Mouse (Mus musculus) kidney, adult 8-10 months (tissue): ENCODE results near the gene Kcnb1.

Source experiments
- DNase-seq, 2 experiments: peaks; one replicate each; pipeline ENCODE4 v3.0.0; 2022

The Kcnb1 gene

GRCm38 (mm10) chr2:167123936-167124335, 66.0 kb downstream of the Kcnb1 start:
- DNase-seq = no peak

DNA sequence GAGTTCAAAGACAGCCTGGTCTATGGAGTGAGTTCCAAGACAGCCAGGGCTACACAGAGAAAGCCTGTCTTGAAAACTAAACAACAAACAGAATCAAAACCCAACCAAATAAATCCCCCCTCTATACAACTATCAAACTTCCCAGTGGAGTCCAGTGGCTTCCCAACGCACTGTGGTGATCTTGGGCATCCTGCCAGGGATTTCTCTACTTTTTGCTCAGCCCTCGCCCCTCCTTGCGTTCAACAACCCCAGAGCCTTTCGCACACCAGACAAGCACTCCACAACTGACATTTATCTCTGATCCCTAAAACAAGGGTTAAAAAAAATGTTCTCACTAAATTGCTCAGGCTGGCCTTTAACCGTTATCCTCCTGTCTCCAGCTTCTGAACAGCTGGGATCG, 67.2 kb downstream of the Kcnb1 start:
- no peak for DNase-seq

DNA sequence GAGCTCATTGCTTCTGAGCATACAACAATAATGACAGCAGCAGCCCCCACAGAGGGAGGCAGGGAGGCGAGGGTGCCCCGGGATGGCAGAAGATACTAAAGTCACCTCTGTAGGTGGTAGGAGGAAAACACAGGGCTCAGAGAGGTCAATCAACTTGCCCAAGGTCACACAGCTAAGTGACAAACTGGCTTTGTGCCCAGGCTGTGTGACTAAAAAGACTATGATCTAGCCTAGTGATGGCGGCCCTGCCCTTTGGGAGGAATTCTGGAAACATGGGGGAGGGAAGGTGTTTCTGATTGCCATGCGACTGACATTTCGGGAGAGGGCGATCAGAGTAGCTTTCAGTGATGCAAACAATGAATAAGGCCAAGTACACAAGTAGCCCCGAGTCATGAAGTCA, 68.0 kb downstream of the Kcnb1 start:
- DNase-seq = no peak

DNA sequence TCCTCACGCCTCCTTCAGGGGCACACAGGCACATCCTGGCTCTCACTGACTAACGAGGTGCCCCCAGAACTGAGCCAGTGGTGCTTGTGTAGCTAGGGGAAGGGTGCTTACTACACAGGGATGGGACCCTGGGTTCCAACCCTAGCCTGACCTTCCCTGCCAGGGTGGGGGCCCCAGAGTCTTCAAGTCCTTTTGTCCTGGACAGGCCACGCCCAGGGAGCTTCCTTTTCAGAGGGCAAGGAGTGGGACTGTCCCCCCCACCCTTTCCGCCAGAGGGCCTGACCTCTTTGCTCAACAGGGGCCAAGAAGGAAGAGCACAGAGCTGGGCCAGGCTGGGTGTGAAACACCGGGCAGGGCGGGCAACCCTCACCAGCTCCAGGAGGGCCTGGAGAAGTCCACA, 68.7 kb downstream of the Kcnb1 start:
- peak; percentile 73 to 83 for DNase-seq

- DNase-seq = no peak
These were observed 69.6 kb downstream of the Kcnb1 start for GRCm38 (mm10) chr2:167120186-167120830.

DNA sequence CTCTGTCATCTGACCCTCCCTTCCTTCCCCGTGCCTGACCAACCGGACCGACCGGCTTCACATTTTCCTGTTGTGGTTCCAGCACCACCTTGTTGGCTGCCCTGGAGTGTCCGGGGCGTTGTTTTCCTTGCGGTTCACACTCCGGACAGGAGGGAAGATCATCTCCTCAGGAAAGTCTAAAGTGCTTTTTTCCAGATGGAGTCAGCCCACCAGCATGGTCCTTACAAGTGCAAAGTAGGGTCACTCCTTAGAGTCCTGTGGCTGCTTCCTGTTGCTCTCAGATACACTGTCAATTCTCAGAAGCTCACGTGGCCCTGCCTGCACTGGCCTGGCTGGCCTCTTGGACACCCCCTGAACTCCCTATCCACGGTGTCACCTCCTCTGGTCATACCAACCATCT, 71.9 kb downstream of the Kcnb1 start:
- DNase-seq = peak; percentile 52 to 79

DNA sequence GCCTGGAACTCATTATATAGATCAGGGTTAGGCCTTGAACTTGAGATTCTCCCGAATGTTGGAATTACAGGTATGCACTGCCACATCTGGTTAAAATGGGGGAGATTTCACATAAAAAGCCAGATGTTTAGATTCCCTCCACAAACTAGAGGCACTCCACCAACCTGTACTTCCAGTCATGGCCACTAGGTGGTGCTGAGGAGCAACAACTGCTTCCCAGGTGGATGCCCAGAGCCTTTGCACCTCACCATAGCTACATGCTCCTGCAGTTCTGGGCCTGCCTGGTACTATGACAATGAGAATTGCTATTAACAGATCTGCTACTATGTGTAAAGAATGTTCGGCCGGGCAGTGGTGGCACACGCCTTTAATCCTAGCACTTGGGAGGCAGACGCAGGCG, 77.2 kb downstream of the Kcnb1 start:
- DNase-seq = peak; percentile 54 to 82

- DNase-seq = no peak
These were observed 77.7 kb downstream of the Kcnb1 start for GRCm38 (mm10) chr2:167112259-167112658.

- DNase-seq = no peak
These were observed 80.4 kb downstream of the Kcnb1 start for GRCm38 (mm10) chr2:167109506-167109905.

GRCm38 (mm10) chr2:167103546-167103945, 86.4 kb downstream of the Kcnb1 start:
- DNase-seq = no peak

DNA sequence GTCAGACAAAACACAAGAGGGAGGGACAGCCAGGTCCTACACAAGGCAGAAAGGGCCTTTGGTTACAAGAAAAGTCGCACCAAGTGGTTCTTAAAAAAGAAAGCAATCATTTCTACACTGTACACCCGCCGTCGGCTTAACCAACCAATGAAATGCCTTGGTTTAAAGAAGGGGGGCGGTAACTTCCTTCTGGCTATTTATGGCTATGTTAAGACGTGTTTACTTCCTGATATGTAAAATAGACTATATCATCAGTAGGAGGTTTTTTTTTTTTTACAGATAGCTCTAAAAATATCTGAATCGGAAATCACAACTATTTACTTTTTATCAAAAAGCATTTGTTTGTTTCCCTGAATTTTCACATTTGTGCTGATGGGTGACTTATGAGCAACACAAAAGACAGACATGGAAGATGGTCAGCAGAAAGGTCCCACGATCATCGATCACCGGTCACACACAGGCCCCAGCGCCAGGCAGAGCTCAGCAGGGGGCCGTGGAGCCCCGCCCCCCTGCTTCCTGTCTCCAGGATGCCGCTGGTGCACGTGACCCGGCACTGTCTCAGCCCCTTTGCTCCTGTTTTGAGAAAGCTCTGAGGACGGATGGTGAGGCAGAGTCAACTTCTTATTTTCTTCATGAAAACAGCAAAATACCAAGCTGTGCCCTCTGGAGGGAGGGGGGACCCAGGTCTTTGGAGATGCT, 88.1 kb downstream of the Kcnb1 start:
- DNase-seq = peak in 1 of 2 experiments; percentile 49

- DNase-seq = no peak
These were observed 95.3 kb downstream of the Kcnb1 start for GRCm38 (mm10) chr2:167094688-167095087.

DNA sequence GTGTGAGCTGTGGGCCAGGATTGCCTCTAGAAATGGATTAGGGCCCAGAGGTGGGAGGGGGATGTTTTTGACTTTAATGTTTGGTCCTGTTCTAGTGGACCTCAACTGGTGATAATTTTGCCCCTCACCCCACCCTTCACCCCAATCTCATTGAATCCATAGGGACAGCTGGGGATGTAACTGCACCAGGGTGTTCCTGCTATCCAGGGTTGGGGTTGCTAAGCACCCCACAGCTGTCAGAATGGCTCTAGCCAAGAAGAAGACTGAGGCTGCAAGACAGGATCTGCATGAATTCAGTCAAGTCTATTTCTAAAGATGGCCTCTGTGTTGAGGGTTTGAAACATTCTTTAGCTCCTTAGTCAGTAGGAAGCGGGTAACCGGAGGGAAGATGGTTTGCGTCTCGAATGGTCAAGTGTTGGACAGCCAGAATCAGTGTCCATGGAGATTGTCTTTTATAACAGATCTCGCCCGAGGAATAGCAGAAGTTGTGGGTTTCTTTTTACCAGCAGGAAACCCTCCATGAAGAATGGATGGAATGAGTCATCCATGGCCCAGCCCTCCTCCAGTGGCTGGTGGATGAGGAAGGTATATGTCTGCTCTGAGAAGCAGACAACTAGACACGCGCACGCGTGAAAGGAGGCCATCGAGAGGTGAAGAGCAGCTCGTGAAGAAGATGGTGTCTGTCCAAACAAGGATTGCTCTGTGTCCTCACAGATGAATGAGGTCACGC, 96.6 kb downstream of the Kcnb1 start:
- no peak for DNase-seq

DNA sequence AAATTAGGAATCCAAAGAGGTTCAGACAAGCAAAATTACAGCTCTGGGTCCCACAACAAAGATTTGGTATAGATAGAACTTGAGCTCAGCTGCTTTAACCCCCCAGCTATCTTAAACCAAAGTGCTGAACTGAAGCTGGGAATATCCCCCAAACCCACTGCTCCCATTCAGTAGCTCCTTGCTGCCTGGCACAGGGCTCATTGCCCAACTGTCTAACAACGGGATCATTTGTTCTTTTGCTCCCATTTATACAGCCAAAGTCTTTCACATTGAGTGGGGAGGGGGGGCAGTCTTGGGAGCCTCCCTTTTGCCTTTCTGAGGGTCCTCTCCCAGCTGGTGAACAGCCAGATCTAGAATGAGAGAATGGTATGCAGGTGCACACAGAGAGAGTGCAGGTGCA, 99.7 kb downstream of the Kcnb1 start:
- no peak for DNase-seq

- peak; percentile 51 to 55 for DNase-seq
These were observed 103.1 kb downstream of the Kcnb1 start for GRCm38 (mm10) chr2:167086836-167087235.

GRCm38 (mm10) chr2:167086092-167086491, 103.9 kb downstream of the Kcnb1 start:
- peak; percentile 39 to 52 for DNase-seq

DNA sequence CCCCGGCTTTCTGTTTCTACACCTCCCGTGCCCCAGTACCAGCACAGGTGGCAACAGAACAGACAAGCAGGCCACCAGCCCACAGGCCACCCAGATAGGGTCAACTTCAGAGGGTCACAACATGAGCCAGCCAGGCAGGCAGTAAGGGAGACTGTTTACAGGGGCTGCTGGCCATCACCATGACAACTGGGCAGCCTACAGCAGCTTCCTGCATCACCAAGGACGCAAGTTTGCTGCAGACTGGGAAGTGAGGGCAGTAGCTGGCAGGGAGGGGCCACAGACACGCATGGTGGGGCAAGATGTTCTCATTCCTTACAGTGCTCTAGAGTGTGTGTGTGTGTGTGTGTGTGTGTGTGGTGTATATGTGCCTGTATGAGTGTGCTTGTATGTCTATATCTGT, 108.3 kb downstream of the Kcnb1 start:
- no peak for DNase-seq

DNA sequence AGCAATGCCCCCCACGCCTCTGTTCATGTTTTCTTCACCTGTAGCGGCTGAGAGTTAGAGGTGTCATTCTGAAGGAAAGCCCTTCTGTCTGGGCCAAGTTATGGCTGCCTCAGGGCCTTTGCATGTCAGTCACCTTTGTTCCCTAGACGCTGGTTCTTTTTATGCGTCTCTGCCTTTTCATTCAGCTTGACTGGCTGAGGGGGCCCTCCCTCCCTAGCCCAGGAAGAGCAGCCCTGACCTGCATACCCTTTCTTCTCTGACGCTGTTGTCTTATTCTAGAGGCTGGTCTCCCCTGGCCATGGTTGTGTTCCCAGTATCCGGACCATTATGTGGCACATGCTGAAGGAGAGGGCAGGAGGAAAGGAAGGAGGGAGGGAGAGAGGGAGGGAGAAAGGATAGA, 108.8 kb downstream of the Kcnb1 start:
- DNase-seq = no peak

DNA sequence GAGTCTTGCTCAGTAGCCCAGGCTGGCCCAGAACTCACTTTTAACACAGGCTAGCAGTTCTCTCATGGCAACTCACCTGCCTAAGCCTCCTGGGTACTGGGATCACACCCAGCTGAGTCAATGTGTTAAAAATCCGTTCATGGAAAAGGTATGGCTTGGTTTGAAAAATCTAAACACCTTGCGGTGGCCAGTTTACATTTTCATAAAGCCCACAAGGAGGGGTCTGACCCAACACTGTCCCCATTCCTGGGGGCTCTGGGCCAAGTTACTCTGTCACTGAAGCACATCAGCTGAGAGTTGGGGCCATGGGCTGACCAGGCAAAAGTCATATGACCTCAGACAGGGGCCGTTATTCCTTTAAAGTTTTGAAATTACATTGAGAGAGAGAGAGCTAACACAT, 109.6 kb downstream of the Kcnb1 start:
- no peak for DNase-seq

DNA sequence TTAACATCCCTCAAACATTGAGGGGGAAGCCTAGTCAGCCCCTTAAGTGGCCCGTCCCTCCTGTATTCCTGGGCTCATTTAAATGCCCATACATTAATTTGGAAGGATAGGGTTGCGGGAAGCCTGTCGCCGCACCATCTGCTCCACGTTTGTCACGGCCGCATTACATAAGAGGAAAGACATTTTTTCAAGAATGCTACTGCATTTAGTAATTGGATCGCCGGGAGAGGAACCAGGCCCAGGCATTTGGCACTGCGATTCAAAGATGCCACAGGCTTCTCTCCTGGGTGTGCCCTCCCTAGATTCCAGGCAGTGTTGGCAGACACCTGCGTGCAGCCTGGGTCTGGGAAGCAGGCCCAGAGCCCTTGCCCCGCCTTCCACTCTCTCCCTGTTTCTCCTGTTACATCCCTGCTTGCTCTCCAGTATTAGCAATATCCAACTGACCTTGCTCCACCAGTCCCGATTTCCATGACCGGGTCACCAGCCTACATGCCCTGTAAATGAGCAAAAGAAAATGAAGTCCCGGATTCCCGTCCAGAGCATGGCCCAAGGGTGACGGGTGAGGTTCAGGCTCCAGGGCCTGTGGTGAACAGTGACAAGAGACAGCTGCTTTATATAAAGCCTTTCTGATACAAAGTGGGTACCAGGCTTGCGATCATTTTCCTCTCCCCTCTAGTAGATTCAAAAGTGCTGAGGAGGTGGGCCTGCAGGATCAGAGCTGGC, 110.3 kb downstream of the Kcnb1 start:
- DNase-seq = no peak

GRCm38 (mm10) chr2:167078931-167079495, 110.9 kb downstream of the Kcnb1 start:
- no peak for DNase-seq

DNA sequence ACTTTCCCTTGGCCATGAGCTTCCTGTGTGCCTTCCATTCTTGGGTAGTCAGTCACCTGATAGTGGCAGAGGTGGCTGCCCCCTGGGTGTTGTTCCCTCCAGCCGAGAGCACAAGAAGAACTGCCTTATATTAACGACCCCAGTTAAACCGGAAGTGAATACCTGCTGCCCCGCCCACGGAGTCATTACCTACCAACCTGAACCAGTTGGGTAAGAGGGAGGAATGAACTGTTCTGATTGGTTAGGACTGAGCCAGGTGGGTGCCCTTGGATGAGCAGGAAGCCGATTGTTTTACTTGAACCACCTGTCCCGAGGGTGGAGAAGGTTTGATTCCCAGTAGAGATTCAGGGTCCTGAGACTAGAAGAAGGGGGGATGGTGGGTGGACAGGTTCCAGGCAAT, 111.5 kb downstream of the Kcnb1 start:
- no peak for DNase-seq
